Mouse (Mus musculus) small intestine, adult 2 months (tissue): ENCODE results near the gene Angel2.

Source experiments
- CTCF ChIP-seq: fragments of 200-500 bp; IDR thresholded peaks from 2 replicates; pipeline ENCODE4 v1.5.1; 2012; ENCODE audit warnings: low read depth, mild to moderate bottlenecking, control low read depth, inconsistent platforms, low read length, moderate library complexity, mixed read lengths; ENCODE audit not compliant: insufficient replicate concordance, insufficient read length; ENCODE audit errors: extremely low read depth
- POLR2A ChIP-seq: fragments of 200-500 bp; IDR thresholded peaks from 2 replicates; pipeline ENCODE4 v1.6.1; 2012; ENCODE audit warnings: low read depth, mild to moderate bottlenecking, control low read depth, inconsistent platforms, low read length, moderate library complexity

DNA sequence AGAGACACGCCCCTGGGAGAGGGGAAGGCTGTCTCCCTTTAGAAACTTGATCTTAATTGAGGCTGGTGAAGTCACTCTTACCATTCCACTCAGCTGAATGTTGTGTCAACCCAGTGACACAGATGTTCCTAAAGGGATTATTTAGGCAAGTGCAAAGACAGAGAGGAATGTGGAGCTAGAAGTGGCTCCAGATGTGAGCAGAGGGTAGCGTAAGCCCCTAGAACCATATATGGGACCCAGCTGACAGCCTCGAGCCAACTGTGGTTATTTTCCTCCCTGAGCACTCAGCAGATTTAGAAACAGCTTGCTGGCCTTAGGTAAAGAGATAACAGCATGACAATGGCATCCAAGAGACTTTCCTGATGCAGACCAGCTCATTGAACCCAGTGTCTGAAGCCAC is 28.1 kb downstream of the Angel2 start:
- TF ChIP-seq POLR2A (no peak), CTCF (no peak)
